Mouse (Mus musculus) bone marrow, adult 2 months (tissue): ENCODE results near the gene Gucy1b2.

Experiments used
- CTCF ChIP-seq: fragments of 200-500 bp; IDR thresholded peaks from 2 replicates; pipeline ENCODE4 v1.5.1; 2011; ENCODE audit warnings: low read length, control low read depth; ENCODE audit not compliant: control insufficient read depth, insufficient read depth
- POLR2A ChIP-seq: fragments of 200-500 bp; IDR thresholded peaks from 2 replicates; pipeline ENCODE4 v1.6.1; 2011; ENCODE audit warnings: low read depth, mild to moderate bottlenecking, control low read depth, low read length, borderline replicate concordance; ENCODE audit not compliant: control insufficient read depth

DNA sequence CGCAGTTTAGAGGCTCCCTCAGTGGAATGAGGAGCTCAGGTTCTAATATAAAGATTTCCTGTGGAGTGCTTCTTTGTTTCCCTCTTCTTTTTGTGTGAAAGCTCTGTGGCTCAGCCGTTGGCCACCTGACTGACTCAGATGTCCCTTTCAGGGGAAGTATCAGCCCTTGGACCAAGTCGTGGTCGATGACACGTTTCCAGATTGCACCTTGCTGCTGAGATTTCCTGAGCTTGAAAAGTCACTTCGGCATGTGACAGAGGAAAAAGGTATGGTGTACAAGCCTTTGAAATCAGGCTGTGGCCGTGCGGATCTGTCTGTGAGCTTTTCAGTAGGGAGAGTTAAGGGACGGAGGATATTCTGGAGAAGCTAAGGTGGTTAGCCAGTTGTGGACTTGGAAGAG lies 102.7 kb downstream of the Gucy1b2 start:
- no peak for TF ChIP-seq CTCF
- no peak for TF ChIP-seq POLR2A
